Mouse (Mus musculus): ENCODE measurements around the gene Hist2h2ab.

DNA sequence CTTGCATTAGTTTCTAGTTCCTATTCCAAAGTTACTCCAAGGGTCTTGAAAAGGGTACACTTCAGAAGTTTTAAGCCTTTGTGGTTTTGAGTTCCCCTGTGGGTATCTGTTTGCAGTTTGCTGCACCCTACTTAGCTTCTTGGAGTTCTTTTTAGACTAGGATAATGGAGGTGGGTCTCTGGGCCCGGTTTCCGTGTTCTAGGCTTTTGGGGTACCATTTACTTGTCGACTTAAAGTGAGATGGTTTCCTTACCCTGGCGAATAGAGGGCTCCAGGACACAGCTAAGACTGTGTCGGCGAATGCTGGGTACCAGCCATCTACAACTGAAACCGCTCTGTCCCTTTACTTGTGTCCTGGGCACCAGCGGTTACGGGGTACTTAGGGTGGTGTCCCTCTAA is 2.0 kb downstream of the Hist2h2ab start:
- TF ChIP-seq CTCF (IDR thresholded peaks at IDR 0.05; ENCODE audit: insufficient read depth, low read length): no peak
- TF ChIP-seq POLR2A (IDR thresholded peaks at IDR 0.05; ENCODE audit: borderline replicate concordance, extremely low read depth, low read depth, low read length): no peak
